Mouse (Mus musculus): ENCODE measurements around the gene Lama4.

The Lama4 gene

GRCm38 (mm10) chr10:38965075-38965781 is at the start of gene Lama4:
Lama4 (plus strand) TSS chr10:38965515.
- DNase-seq (ENCODE audit: extremely low read depth, low read depth) = no peak

- no peak for DNase-seq (ENCODE audit: extremely low read depth, low read depth)
Observed at GRCm38 (mm10) chr10:38916027-38916617, 49.2 kb upstream of the Lama4 start.

GRCm38 (mm10) chr10:38928940-38929697 is 36.2 kb upstream of the Lama4 start:
- DNase-seq (ENCODE audit: extremely low read depth, low read depth) = no peak

- DNase-seq (ENCODE audit: extremely low read depth, low read depth) = no peak
Observed at GRCm38 (mm10) chr10:38944701-38945100, 20.6 kb upstream of the Lama4 start.

- DNase-seq (ENCODE audit: extremely low read depth, low read depth) = no peak
Observed at GRCm38 (mm10) chr10:38961920-38962319, 3.4 kb upstream of the Lama4 start.

- no peak for DNase-seq (ENCODE audit: extremely low read depth, low read depth)
Observed at GRCm38 (mm10) chr10:38964719-38965074, 618 bp upstream of the Lama4 start.

GRCm38 (mm10) chr10:38965857-38966256 is 542 bp downstream of the Lama4 start:
- DNase-seq (ENCODE audit: extremely low read depth, low read depth) = no peak

- DNase-seq (ENCODE audit: extremely low read depth, low read depth) = no peak
Observed at GRCm38 (mm10) chr10:38966646-38967045, 1.3 kb downstream of the Lama4 start.

- no peak for DNase-seq (ENCODE audit: extremely low read depth, low read depth)
Observed at GRCm38 (mm10) chr10:38968326-38969072, 3.2 kb downstream of the Lama4 start.

GRCm38 (mm10) chr10:38969543-38969942 is 4.2 kb downstream of the Lama4 start:
- DNase-seq (ENCODE audit: extremely low read depth, low read depth) = no peak

GRCm38 (mm10) chr10:38969975-38970374 is 4.7 kb downstream of the Lama4 start:
- DNase-seq (ENCODE audit: extremely low read depth, low read depth) = no peak

- no peak for DNase-seq (ENCODE audit: extremely low read depth, low read depth)
Observed at GRCm38 (mm10) chr10:38972221-38972946, 7.1 kb downstream of the Lama4 start.

GRCm38 (mm10) chr10:38973016-38973415 is 7.7 kb downstream of the Lama4 start:
- DNase-seq (ENCODE audit: extremely low read depth, low read depth) = no peak

- no peak for DNase-seq (ENCODE audit: extremely low read depth, low read depth)
Observed at GRCm38 (mm10) chr10:38978195-38978594, 12.9 kb downstream of the Lama4 start.

GRCm38 (mm10) chr10:38979699-38980098 is 14.4 kb downstream of the Lama4 start:
- DNase-seq (ENCODE audit: extremely low read depth, low read depth) = no peak

- DNase-seq (ENCODE audit: extremely low read depth, low read depth) = no peak
Observed at GRCm38 (mm10) chr10:38980980-38981379, 15.7 kb downstream of the Lama4 start.

GRCm38 (mm10) chr10:38984358-38985075 is 19.2 kb downstream of the Lama4 start:
- no peak for DNase-seq (ENCODE audit: extremely low read depth, low read depth)

GRCm38 (mm10) chr10:38986053-38986452 is 20.7 kb downstream of the Lama4 start:
- no peak for DNase-seq (ENCODE audit: extremely low read depth, low read depth)

- no peak for DNase-seq (ENCODE audit: extremely low read depth, low read depth)
Observed at GRCm38 (mm10) chr10:38992827-38993226, 27.5 kb downstream of the Lama4 start.

GRCm38 (mm10) chr10:38993632-38994424 is 28.5 kb downstream of the Lama4 start:
- DNase-seq (ENCODE audit: extremely low read depth, low read depth) = no peak

All from MEL-GATA-1-ER (cell line).